Mouse (Mus musculus): Measurements from ENCODE around the gene Enox1. TPM values are rescaled to one million over a fixed set of nuclear protein-coding genes. Genes with fewer than 3 reads are reported as not detected.

Gene Enox1
- polyA plus RNA-seq, 1 experiment = 0.06 TPM

DNA sequence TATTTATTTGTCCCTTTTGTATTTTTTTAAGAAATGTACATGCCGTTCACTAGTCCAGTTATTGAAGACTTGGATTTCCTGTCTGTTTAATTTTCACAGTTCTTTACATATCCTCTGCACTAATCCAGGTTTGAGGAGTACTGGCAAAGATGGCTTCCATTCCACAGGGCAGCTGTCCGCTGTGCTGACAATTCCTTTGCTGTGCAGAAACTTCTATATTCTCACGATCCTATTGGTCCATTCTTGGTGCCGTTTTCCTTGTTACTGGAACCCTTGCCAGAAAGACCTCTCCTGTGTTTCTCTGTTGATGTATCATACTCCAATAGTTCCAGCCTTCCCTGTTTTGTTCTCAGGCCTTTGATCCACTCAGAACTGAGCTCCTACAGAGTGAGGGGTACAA lies 206.1 kb downstream of the Enox1 start:
- H3K27ac ChIP-seq (ENCODE audit: insufficient read depth, low read length) = no peak overlapping the region
- TF ChIP-seq POLR2A (IDR thresholded peaks at IDR 0.05; ENCODE audit: low read depth, low read length) = no peak
- no peak for TF ChIP-seq CTCF (IDR thresholded peaks at IDR 0.05; ENCODE audit: extremely low read depth, insufficient read depth, insufficient read length, insufficient replicate concordance)
- 92% methylated on average over 4 of the region's 4 CpGs for WGBS

DNA sequence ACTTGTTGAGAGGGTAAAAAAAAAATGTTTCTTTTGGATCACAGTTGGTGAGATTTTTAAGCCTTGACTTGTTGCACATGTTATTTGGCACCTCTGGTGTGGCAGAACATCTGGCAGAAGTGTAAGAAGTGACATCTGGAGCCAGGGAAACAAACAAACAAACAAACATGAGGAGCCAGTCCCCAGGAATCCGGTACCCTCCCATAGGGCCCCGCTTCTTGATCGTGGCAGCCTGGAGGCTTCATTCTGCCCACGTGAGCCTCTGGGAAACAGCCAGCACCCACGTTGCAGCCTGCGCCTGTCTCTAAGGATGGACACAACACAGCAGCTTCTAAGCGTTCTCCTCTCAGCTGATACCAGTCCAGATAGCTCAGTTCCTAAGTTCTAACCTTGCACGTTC lies 211.8 kb downstream of the Enox1 start:
- no peaks in the 10 kb centered on the region for H3K36me3 ChIP-seq (ENCODE audit: control insufficient read depth, insufficient read depth, low read length)

More for the DNA sequence above, 206.1 kb downstream of the Enox1 start:
- H3K4me3 ChIP-seq (ENCODE audit: extremely low read depth, insufficient read depth, insufficient read length) = no peak overlapping the region
- DNase-seq (ENCODE audit: low read depth in 1 of 2, low spot score in 2 of 2) = no peak
- H3K4me1 ChIP-seq (ENCODE audit: control insufficient read depth, insufficient read depth, insufficient read length) = no peaks in the 10 kb centered on the region
- no peaks in the 10 kb centered on the region for H3K27me3 ChIP-seq (ENCODE audit: control insufficient read depth, insufficient read depth, low read length)
- no peaks in the 10 kb centered on the region for H3K36me3 ChIP-seq (ENCODE audit: control insufficient read depth, insufficient read depth, low read length)

DNA sequence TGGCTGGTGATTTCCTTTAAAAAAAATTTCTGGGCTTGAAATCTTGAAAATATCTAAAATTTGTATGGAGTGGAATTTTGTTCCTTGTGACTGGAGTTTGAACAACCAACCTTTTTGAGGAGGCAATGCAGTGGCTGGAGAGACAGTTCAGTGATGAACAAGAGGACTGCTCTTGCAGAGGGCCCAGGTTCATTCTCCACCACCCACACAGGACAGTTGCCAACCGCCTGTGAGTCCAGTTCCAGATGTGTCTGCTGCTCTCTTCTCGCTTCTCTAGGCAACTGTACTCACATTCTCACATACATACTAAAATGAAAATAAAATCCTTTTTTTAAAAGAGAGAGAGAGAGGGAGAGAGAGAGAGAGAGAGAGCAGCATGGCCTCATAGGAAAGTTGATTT lies 212.5 kb downstream of the Enox1 start:
- no peak for DNase-seq (ENCODE audit: low read depth in 1 of 2, low spot score in 2 of 2)
- H3K27me3 ChIP-seq (ENCODE audit: control insufficient read depth, insufficient read depth, low read length) = no peaks in the 10 kb centered on the region
- H3K36me3 ChIP-seq (ENCODE audit: control insufficient read depth, insufficient read depth, low read length) = no peaks in the 10 kb centered on the region
- H3K27ac ChIP-seq (ENCODE audit: insufficient read depth, low read length) = no peak overlapping the region
- TF ChIP-seq POLR2A (IDR thresholded peaks at IDR 0.05; ENCODE audit: low read depth, low read length) = no peak
- no peak for TF ChIP-seq CTCF (IDR thresholded peaks at IDR 0.05; ENCODE audit: extremely low read depth, insufficient read depth, insufficient read length, insufficient replicate concordance)
- H3K4me1 ChIP-seq (ENCODE audit: control insufficient read depth, insufficient read depth, insufficient read length) = no peaks in the 10 kb centered on the region
- 80% methylated on average over 2 of the region's 2 CpGs for WGBS
- no peak overlapping the region for H3K4me3 ChIP-seq (ENCODE audit: extremely low read depth, insufficient read depth, insufficient read length)

More for the DNA sequence above, 211.8 kb downstream of the Enox1 start:
- Histone ChIP-seq H3K27me3 (ENCODE audit: control insufficient read depth, insufficient read depth, low read length) (no peaks in the 10 kb centered on the region), H3K4me1 (ENCODE audit: control insufficient read depth, insufficient read depth, insufficient read length) (no peaks in the 10 kb centered on the region), H3K4me3 (ENCODE audit: extremely low read depth, insufficient read depth, insufficient read length) (no peak overlapping the region), H3K27ac (ENCODE audit: insufficient read depth, low read length) (no peak overlapping the region)
- TF ChIP-seq POLR2A (IDR thresholded peaks at IDR 0.05; ENCODE audit: low read depth, low read length) = no peak
- TF ChIP-seq CTCF (IDR thresholded peaks at IDR 0.05; ENCODE audit: extremely low read depth, insufficient read depth, insufficient read length, insufficient replicate concordance) = no peak
- DNase-seq (ENCODE audit: low read depth in 1 of 2, low spot score in 2 of 2) = no peak
- 88% methylated on average over 8 of the region's 8 CpGs for WGBS

DNA sequence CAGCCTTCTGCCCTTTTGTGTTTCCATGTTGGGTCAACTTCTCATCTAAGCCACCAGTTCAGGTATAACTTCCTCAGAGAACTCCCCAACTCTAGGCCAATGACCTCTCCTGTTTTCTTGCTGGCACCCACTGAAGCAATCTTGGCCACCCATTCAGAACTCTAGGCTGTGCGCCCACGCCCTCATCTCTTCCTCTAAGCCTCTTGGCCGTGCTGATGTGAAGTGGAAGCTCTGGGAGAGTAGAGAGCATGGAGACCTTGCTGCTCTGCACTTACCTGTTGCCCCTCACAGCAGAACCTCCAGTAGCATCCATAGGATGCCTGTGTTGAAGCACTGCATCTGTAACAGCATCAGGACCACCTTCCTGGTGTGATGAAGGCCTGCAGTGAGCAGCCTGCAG lies 214.0 kb downstream of the Enox1 start:
- TF ChIP-seq CTCF (IDR thresholded peaks at IDR 0.05; ENCODE audit: extremely low read depth, insufficient read depth, insufficient read length, insufficient replicate concordance) (no peak), POLR2A (IDR thresholded peaks at IDR 0.05; ENCODE audit: low read depth, low read length) (no peak)
- WGBS = 81% methylated on average over 3 of the region's 3 CpGs
- no peak for DNase-seq (ENCODE audit: low read depth in 1 of 2, low spot score in 2 of 2)

DNA sequence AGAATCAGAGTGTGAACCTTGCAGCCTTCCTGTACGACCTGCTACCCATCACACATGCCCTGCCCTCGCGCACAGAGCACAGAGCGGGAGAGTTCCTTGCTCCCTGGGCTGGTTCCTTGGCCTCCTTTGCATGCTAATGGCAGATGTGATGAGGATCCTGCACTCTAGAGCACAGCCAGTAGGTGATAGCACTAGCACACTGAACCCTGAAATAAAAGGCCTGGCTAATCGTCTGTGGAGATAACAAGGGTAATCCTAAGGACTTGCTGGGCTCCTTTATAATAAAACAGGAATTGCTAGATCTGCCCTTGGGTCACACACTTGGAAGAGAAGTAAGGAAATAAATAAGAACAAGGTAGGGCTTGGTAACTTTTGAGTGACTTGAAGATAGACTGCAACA lies 215.4 kb downstream of the Enox1 start:
- DNase-seq (ENCODE audit: low read depth in 1 of 2, low spot score in 2 of 2) = no peak

More for the DNA sequence above, 214.0 kb downstream of the Enox1 start:
- Histone ChIP-seq H3K36me3 (ENCODE audit: control insufficient read depth, insufficient read depth, low read length) (no peaks in the 10 kb centered on the region), H3K27ac (ENCODE audit: insufficient read depth, low read length) (no peak overlapping the region), H3K4me1 (ENCODE audit: control insufficient read depth, insufficient read depth, insufficient read length) (no peaks in the 10 kb centered on the region), H3K27me3 (ENCODE audit: control insufficient read depth, insufficient read depth, low read length) (no peaks in the 10 kb centered on the region), H3K4me3 (ENCODE audit: extremely low read depth, insufficient read depth, insufficient read length) (no peak overlapping the region)

DNA sequence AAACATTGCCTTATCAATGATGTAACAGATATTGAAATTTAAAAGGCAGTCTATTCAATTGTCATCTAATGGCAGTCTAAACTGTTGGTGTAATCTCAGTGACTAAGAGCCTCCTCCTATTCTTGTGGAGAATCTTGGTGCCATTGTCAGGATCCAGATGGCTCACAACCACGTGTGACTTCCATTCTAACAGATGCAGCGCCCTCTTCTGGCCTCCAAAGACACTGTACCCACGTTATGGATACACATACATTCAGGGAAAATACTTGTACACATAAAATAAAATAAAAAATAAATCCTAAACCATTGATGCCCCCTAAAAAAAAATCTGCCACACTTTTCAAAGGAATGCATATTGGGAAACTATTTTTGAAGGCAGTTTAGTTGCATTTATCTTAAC lies 216.6 kb downstream of the Enox1 start:
- no peak for DNase-seq (ENCODE audit: low read depth in 1 of 2, low spot score in 2 of 2)
- 70% methylated on average over 3 of the region's 3 CpGs for WGBS
- no peak overlapping the region for H3K4me3 ChIP-seq (ENCODE audit: extremely low read depth, insufficient read depth, insufficient read length)
- TF ChIP-seq POLR2A (IDR thresholded peaks at IDR 0.05; ENCODE audit: low read depth, low read length) (no peak), CTCF (IDR thresholded peaks at IDR 0.05; ENCODE audit: extremely low read depth, insufficient read depth, insufficient read length, insufficient replicate concordance) (no peak)
- no peaks in the 10 kb centered on the region for H3K36me3 ChIP-seq (ENCODE audit: control insufficient read depth, insufficient read depth, low read length)
- H3K27me3 ChIP-seq (ENCODE audit: control insufficient read depth, insufficient read depth, low read length) = no peaks in the 10 kb centered on the region
- no peak overlapping the region for H3K27ac ChIP-seq (ENCODE audit: insufficient read depth, low read length)
- no peaks in the 10 kb centered on the region for H3K4me1 ChIP-seq (ENCODE audit: control insufficient read depth, insufficient read depth, insufficient read length)

More for the DNA sequence above, 215.4 kb downstream of the Enox1 start:
- WGBS = 82% methylated on average over 5 of the region's 5 CpGs
- H3K36me3 ChIP-seq (ENCODE audit: control insufficient read depth, insufficient read depth, low read length) = no peaks in the 10 kb centered on the region
- no peaks in the 10 kb centered on the region for H3K27me3 ChIP-seq (ENCODE audit: control insufficient read depth, insufficient read depth, low read length)
- H3K4me3 ChIP-seq (ENCODE audit: extremely low read depth, insufficient read depth, insufficient read length) = no peak overlapping the region
- H3K27ac ChIP-seq (ENCODE audit: insufficient read depth, low read length) = no peak overlapping the region
- no peaks in the 10 kb centered on the region for H3K4me1 ChIP-seq (ENCODE audit: control insufficient read depth, insufficient read depth, insufficient read length)
- TF ChIP-seq POLR2A (IDR thresholded peaks at IDR 0.05; ENCODE audit: low read depth, low read length) (no peak), CTCF (IDR thresholded peaks at IDR 0.05; ENCODE audit: extremely low read depth, insufficient read depth, insufficient read length, insufficient replicate concordance) (no peak)

DNA sequence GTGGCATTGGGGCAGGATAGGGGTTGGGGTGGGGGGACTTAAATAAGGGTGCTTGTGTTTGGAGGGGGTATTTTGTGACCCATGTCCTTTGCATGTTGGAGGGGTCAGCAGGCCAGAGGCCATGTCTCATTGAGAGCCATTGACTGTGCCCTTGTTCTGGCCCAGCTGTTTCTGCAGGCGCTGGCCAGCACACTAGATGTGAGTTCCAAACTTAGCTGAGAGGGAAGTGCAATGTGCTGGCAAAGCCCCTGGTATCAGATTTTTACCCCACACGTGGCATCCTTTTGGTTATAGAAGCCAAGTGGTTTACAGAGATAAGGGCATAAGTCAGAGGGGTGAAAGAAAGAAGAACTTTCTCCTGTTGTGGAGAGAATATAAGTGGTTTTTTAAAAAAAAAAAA lies 218.5 kb downstream of the Enox1 start:
- DNase-seq (ENCODE audit: low read depth in 1 of 2, low spot score in 2 of 2) = no peak
- WGBS = 22% methylated on average over 2 of the region's 2 CpGs
- H3K27ac ChIP-seq (ENCODE audit: insufficient read depth, low read length) = no peak overlapping the region
- H3K36me3 ChIP-seq (ENCODE audit: control insufficient read depth, insufficient read depth, low read length) = no peaks in the 10 kb centered on the region
- H3K27me3 ChIP-seq (ENCODE audit: control insufficient read depth, insufficient read depth, low read length) = no peaks in the 10 kb centered on the region
- TF ChIP-seq CTCF (IDR thresholded peaks at IDR 0.05; ENCODE audit: extremely low read depth, insufficient read depth, insufficient read length, insufficient replicate concordance) (no peak), POLR2A (IDR thresholded peaks at IDR 0.05; ENCODE audit: low read depth, low read length) (no peak)
- H3K4me1 ChIP-seq (ENCODE audit: control insufficient read depth, insufficient read depth, insufficient read length) = no peaks in the 10 kb centered on the region
- no peak overlapping the region for H3K4me3 ChIP-seq (ENCODE audit: extremely low read depth, insufficient read depth, insufficient read length)

Data from spleen, adult 2 months (tissue).